Mouse (Mus musculus) left cerebral cortex, postnatal 25 days (tissue): ENCODE measurements around the gene Wipf3. TPM values are rescaled to one million over a fixed set of nuclear protein-coding genes. Genes with fewer than 3 reads are reported as not detected.

Source experiments
- DNase-seq, 2 experiments: peaks; one replicate each; pipeline ENCODE4 v3.0.0; 2022; ENCODE audit warnings: low spot score in 2 of 2, mixed read lengths in 1 of 2
- intact Hi-C: fragments of 180-260 bp; cut with DNase I; formaldehyde crosslinking; loops from one replicate; pipeline ENCODE4 v1.15.1; 2025
- total RNA-seq, 2 experiments: library from RNA; stranded (reverse); gene quantifications; 2 replicates each; pipeline ENCODE4 v1.2.3; 2021

Gene Wipf3
- total RNA-seq: 10 to 100 TPM; 72.4 to 84.9 TPM

- DNase-seq: peak; percentile 56 to 60
- intact Hi-C loops: loop anchor here (2.0 kb wide), 1 partner anchor 37 kb away; no protein-coding TSS in a partner anchor
Measured at GRCm38 (mm10) chr6:54429447-54430194, at the start of gene Wipf3. Wipf3 (plus strand) TSS chr6:54429603.

- DNase-seq: no peak
- intact Hi-C loops: no loop called here
Measured at GRCm38 (mm10) chr6:54382636-54383035, 46.8 kb upstream of the Wipf3 start.

- peak in 1 of 2 experiments; percentile 39 for DNase-seq
- intact Hi-C loops: no loop called here
Measured at GRCm38 (mm10) chr6:54383893-54384524, 45.4 kb upstream of the Wipf3 start.

- intact Hi-C loops: no loop called here
- DNase-seq: no peak
Measured at GRCm38 (mm10) chr6:54384777-54385176, 44.6 kb upstream of the Wipf3 start.

- peak; percentile 45 to 69 for DNase-seq
- intact Hi-C loops: no loop called here
Measured at GRCm38 (mm10) chr6:54386429-54386828, 43.0 kb upstream of the Wipf3 start.

- intact Hi-C loops: no loop called here
- no peak for DNase-seq
Measured at GRCm38 (mm10) chr6:54387044-54387443, 42.4 kb upstream of the Wipf3 start.

GRCm38 (mm10) chr6:54387751-54388150 is 41.7 kb upstream of the Wipf3 start:
- intact Hi-C loops: no loop called here
- DNase-seq: peak; percentile 40 to 76

GRCm38 (mm10) chr6:54388690-54389275 is 40.6 kb upstream of the Wipf3 start:
- intact Hi-C loops: no loop called here
- DNase-seq: no peak

- peak; percentile 43 to 61 for DNase-seq
- intact Hi-C loops: loop anchor here (1.0 to 2.0 kb wide), 3 partner anchors 37 to 116 kb away; partner anchors contain the start of gene Wipf3
Measured at GRCm38 (mm10) chr6:54391765-54392164, 37.6 kb upstream of the Wipf3 start.

GRCm38 (mm10) chr6:54393886-54394285 is 35.5 kb upstream of the Wipf3 start:
- intact Hi-C loops: loop anchor here (2.0 kb wide), 2 partner anchors 35 to 85 kb away; partner anchors contain the start of gene Wipf3
- DNase-seq: no peak

GRCm38 (mm10) chr6:54399194-54399923 is 30.0 kb upstream of the Wipf3 start:
- no peak for DNase-seq
- intact Hi-C loops: no loop called here

- intact Hi-C loops: no loop called here
- peak in 1 of 2 experiments; percentile 25 for DNase-seq
Measured at GRCm38 (mm10) chr6:54401503-54401902, 27.9 kb upstream of the Wipf3 start.

- intact Hi-C loops: no loop called here
- DNase-seq: no peak
Measured at GRCm38 (mm10) chr6:54404916-54405315, 24.5 kb upstream of the Wipf3 start.

- intact Hi-C loops: no loop called here
- DNase-seq: no peak
Measured at GRCm38 (mm10) chr6:54406116-54406515, 23.3 kb upstream of the Wipf3 start.

- intact Hi-C loops: no loop called here
- DNase-seq: no peak
Measured at GRCm38 (mm10) chr6:54409271-54409670, 20.1 kb upstream of the Wipf3 start.

- no peak for DNase-seq
- intact Hi-C loops: no loop called here
Measured at GRCm38 (mm10) chr6:54410451-54410850, 19.0 kb upstream of the Wipf3 start.

GRCm38 (mm10) chr6:54411591-54411990 is 17.8 kb upstream of the Wipf3 start:
- DNase-seq: no peak
- intact Hi-C loops: no loop called here

GRCm38 (mm10) chr6:54412879-54413278 is 16.5 kb upstream of the Wipf3 start:
- intact Hi-C loops: no loop called here
- peak in 1 of 2 experiments; percentile 44 for DNase-seq

- intact Hi-C loops: no loop called here
- DNase-seq: no peak
Measured at GRCm38 (mm10) chr6:54425230-54425629, 4.2 kb upstream of the Wipf3 start.
